Mouse (Mus musculus) neutrophil, adult 5-6 weeks (primary cell): ENCODE results near the gene Frmpd4. TPM values are rescaled to one million over a fixed set of nuclear protein-coding genes. Genes with fewer than 3 reads are reported as not detected.

Experiments
- ATAC-seq: fragments of 151-379, 151-347 bp; 2 replicates; pipeline ENCODE4 v1.8.0; 2017; ENCODE audit warnings: mild to moderate bottlenecking, moderate TSS enrichment; ENCODE audit not compliant: insufficient number of reproducible peaks, poor library complexity, low FRiP score, severe bottlenecking; ENCODE audit errors: extremely low read depth
- total RNA-seq: library from RNA; stranded (forward); fragments of 200-1000 nt; gene quantifications from 2 replicates; pipeline ENCODE4 v1.2.3, GENCODE M21; 2017

Frmpd4 gene
- total RNA-seq = not detected in 2 replicates

- no peak for ATAC-seq
These were observed at the start of gene Frmpd4 for GRCm38 (mm10) chrX:168577131-168577530. Gene Frmpd4 (minus strand): TSS chrX:168577231.

- no peak for ATAC-seq
These were observed 18.2 kb upstream of the Frmpd4 start for GRCm38 (mm10) chrX:168595193-168595592.

DNA sequence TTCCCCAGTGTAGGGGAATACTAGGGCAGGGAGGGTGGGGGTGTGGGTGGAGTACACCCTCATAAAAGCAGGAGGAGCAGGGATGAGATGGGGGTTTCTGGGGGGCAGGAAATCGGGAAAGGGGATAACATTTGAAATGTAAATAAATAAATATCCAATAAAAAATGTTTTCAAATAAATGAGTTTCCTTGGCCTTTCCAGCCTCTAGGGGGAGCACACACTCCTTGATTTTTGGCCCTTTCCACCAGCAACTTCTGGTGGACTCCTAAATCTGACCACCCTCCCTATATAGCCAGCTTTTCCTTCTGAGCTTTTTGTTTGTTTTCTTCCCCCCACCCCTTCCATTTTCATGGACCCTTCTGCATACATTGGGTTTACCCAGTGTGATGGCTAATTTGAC lies 7.3 kb upstream of the Frmpd4 start:
- no peak for ATAC-seq

GRCm38 (mm10) chrX:168571808-168572207 lies 5.2 kb downstream of the Frmpd4 start:
- no peak for ATAC-seq

DNA sequence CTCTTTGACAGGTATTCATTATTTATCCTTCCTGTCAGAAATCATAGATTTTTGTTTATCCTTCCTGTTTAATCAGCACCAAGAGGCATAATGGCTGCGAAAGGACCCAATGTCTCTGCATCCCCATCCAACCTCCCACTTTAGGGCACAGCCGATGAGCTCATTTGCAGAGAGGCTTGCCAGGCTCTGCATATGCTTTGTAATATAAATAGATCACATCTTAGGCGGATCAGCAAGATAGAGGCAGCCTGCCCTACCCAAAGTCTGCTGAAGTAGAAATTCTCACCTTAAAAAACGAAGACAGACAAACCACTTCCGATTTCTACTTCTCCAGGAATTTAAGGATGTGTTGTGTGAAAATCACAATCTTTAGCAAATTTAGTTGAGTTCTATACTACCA lies 7.8 kb downstream of the Frmpd4 start:
- ATAC-seq = no peak

- no peak for ATAC-seq
These were observed 71.8 kb downstream of the Frmpd4 start for GRCm38 (mm10) chrX:168505254-168505653.

DNA sequence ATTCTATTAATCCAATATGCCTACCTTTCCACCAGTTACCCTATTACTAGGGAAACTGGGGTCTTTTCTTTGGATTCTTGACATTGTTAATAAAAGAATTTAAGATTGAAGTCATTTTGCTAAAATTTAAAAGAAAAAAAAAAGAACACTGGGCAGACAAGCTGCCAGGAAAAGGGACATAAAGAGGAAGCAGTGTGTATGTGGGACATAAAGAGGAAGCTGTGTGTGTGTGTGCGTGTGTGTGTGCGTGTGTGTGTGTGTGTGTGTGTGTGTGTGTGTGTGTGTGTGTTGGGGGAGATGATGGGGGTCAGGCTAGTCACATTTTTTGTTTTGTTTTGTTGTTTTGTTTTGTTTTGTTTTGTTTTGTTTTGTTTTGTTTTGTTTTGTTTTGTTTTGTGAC lies 121.8 kb downstream of the Frmpd4 start:
- ATAC-seq = no peak

- ATAC-seq = no peak
These were observed 145.8 kb downstream of the Frmpd4 start for GRCm38 (mm10) chrX:168431206-168431605.

DNA sequence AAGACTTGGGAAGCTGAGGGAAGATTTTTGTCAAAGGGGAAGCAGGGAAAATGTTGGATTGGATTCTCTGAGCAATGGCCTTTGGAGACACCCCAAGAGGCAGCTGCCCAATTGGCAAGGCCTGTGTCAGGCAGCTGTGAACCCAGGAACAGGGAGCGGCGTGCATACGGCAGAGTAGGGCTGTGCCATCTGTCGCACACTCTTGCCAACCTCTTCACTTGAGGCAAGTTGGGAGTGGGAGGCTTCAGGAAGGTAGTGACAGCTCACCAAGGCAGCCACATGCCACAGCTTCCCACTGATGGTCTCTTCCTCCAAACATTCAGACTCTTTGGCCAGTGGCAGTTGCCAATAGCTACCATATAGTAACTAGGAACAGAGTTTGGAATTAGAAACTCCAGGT lies 147.2 kb downstream of the Frmpd4 start:
- no peak for ATAC-seq

- ATAC-seq = no peak
These were observed 161.6 kb downstream of the Frmpd4 start for GRCm38 (mm10) chrX:168415403-168415802.

DNA sequence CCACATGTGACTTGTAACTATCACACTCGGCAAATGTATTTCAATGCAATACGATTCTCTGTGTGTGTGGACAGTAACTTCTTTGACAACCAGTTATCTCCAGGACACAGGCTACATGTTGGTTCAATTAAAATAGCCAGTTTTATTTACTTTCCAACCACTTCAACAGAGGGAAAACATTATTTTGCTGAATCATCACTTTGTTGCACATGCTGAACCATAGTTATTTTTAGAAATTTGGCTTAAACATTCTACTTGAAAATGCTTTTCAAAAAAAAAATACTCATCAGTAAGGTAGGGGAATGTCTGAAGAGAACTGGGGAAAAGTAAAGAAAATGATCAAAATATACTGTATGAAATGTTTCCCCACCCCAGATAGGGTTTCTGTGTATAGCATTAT lies 173.5 kb downstream of the Frmpd4 start:
- no peak for ATAC-seq

DNA sequence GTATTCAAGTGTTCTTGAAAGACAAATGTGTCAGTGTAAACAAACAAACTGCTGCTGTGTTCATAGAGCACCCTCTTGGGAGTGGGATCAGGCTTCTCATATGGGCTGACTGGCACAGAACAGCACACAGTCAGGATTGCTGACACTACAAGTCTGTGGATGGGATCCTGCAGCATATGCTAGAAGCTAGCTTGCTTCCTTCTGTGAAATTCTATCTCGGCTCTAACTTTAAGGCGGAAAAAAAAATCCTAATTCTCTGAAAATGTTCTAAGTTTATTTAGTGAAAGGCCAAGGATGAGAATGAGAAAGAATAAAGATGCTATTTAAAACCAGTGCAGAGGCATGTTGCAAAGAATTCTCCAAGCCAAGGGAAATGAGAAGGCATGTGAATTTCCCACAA lies 226.6 kb downstream of the Frmpd4 start:
- no peak for ATAC-seq

- no peak for ATAC-seq
These were observed 227.5 kb downstream of the Frmpd4 start for GRCm38 (mm10) chrX:168349320-168350225.

DNA sequence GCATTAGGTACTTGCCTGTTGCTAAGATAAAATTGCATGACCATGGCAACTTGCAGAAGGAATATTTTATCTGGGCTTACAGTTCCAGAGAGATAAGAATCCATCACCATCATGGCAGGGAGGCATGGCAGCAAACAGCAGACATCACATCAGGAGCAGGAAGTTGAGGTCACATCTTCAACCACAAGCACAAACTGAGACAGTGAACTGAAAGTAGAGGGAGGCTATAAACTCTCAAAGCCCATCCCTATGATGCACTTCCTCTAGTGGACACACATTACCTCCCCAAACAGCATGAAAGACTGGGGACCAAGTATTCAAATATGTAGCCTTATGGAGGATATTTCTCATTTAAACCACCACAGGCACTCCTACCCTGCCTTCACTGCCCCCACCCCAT lies 238.8 kb downstream of the Frmpd4 start:
- ATAC-seq = peak; percentile 60

DNA sequence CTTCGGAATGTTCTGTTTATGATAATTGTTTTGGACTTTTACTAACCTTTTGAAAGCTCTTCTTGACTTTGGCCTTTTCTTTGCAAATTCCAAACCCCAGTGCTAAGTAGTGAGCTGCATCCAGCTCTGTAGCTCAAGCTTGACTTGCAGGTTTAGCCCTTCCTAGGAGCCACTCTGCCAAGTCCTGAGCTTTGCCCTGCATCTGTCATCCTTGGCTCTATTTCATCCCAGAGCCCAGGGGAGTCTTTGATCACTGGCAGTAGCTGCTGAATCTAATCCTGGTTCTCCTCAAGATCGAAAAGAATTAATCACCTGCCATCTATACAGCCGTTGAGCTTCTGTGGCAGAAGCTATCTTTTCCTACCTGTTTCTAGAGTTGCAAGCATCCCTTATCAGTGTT lies 251.9 kb downstream of the Frmpd4 start:
- ATAC-seq = no peak

DNA sequence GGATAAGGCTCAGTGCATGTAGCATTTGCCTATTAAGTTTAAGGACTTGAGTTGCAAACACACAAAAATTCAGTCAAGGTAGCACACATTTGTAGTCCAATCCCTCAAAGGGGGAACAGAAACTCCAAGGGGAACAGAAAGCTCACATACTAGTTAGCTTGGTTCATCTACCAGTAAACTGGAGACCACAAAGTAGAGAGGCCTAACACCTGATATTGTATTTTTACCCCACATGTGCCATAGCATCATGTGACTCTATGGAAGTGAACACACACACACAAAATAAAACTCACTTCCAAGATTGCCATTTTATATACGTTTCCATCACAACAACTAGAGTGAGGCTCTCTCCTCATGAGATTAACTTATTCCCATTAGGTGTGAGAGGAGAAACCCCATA lies 264.9 kb downstream of the Frmpd4 start:
- ATAC-seq = no peak

- ATAC-seq = no peak
These were observed 266.9 kb downstream of the Frmpd4 start for GRCm38 (mm10) chrX:168310143-168310542.

DNA sequence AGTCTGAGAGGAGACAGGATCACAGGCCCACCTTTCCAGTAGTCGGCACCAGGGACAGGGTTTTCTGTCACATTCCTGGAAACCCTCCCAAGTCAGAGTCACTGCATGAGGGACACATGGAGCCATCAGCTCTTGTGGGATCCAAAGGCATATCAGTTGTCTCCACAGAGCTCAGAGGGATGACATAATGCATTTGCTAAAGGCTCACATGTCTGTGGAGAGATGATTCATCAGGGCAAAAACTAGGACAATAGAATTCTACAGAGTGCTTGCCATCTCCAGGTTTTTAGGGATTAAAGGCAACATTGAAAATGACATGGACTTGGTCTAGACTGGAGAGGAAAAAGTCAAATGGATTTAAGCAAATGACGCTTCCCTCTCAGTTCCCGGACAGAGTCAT lies 284.5 kb downstream of the Frmpd4 start:
- no peak for ATAC-seq

DNA sequence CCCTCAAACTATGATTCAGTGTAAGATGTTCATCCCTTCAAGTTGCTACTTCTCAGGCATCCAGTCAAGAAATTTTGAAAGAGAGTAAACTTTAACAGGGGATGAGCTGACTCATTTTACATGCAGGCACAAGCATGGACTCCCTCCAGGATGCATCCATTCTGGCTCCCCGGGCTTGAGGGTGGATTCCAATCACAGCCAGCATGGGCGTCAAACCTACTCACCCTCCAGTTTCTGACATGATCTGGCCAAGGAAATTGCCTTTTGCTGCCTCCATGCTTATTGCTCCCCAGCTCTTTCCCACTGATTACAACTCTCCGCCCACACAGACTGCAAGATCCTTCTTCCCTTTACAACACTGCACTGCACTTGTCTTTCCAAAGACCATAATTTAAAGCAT lies 370.0 kb downstream of the Frmpd4 start:
- ATAC-seq = no peak

DNA sequence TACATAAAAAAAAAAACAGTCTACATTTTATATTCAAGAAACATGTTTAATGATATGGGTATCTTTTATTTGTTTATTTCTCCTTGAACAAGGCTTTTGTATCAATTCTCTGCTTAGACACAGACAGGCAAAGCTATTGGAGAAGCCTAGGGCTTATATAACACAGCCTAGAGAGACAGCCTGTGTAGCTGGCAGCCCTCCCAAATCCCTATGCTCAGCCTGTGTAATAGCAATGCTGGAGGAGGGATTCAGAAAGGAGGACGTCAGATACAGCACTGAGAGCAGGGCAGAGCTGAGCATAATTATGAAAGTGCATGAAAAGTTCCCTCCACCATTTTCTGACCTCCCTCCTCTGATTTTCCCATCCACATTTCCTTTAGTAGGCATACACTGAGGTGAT lies 385.1 kb downstream of the Frmpd4 start:
- ATAC-seq = no peak

- no peak for ATAC-seq
These were observed 387.5 kb downstream of the Frmpd4 start for GRCm38 (mm10) chrX:168189563-168189962.
